ENCODE assay signal across 9 mouse cellular contexts in the genomic region with DNA sequence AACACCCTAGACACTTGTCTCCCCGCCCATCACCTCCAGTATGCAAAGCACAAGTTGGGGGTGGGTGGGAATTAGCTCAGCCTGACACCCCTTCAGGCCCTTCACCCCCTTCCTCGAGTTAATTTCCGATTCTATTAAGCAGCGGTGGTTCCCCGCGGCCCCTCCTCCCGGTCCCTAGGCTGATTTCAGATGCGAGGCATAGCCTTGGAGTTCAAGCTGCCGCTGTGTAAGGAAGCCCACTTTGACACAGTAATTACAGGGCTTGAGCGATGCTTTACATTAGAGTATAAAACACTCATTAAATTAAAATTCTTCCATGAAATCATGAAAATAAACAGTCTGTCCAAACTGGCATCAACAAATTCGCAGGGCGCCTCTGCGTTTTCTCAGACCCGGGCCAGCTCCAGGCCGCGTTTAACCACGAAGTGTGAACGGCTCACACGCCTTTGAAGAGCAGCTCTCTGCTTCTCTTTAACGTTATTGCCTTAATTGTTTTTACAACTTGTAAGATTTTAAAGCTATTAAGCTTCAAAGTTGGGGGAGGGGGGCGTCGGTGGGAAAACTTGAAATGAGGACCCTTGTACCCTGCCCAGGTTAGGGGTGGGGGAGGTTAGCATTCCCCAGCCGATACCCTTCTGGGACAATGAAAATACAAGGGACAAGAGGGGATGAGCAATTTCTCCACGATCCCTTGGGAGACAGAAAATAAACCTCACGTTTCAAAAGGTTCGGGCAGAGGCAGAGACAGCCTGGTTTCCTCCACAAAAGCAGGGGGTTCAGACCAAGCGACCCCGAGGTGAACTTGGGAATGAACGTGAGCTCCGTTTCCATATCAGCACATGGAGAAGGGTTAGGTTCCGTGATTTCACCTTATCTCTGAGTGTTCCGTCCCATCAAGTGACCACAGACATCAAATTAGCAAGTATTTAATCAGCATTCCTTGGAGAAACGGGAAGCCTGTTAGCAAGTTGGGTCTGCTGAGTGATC.
DNase-seq lines count a peak whose midpoint lies in the region; ATAC-seq and TF ChIP-seq lines count a peak whose summit lies in the region.
"Had no signal": no experiment of that assay in that cellular context is flagged by ENCODE, and none has a peak within 500 bp of the region (broad histone marks: within the 10 kb centered on the region; RNA-seq: fewer than 3 reads in every experiment).

No protein-coding gene starts in this region.

- H3K27me3 ChIP-seq in liver, embryonic 11.5 days (replicated peaks; ENCODE audit: control insufficient read depth, insufficient read depth, low read length), result peaks cover 32% of the 10 kb centered on the region
- peaks cover 11% of the 10 kb centered on the region; the same call in 1 of the 2 replicates for H3K27me3 ChIP-seq in embryonic facial prominence, embryonic 15.5 days
- no peaks in the 10 kb centered on the region; the same call in 1 of the 2 replicates for H3K27me3 ChIP-seq in hindbrain, postnatal 0 days (ENCODE audit: insufficient read depth, low read length)
- H3K27me3 ChIP-seq in neural tube, embryonic 14.5 days (ENCODE audit: control insufficient read depth, insufficient read depth, low read length), result no peaks in the 10 kb centered on the region

- H3K4me1 ChIP-seq in liver, embryonic 11.5 days (replicated peaks; ENCODE audit: control insufficient read depth, insufficient read depth, low read length), result no peaks in the 10 kb centered on the region
- H3K4me1 ChIP-seq in embryonic facial prominence, embryonic 15.5 days, result peaks cover 31% of the 10 kb centered on the region
- H3K4me1 ChIP-seq in hindbrain, postnatal 0 days (ENCODE audit: insufficient read depth, low read length), result 0 out of 2 replicates have a peak, but pooled peaks cover 3% of the 10 kb centered on the region
- H3K4me1 ChIP-seq in neural tube, embryonic 14.5 days (ENCODE audit: control insufficient read depth, insufficient read depth, low read length), result peaks cover 11% of the 10 kb centered on the region

- intact Hi-C loops in left cerebral cortex, adult 2 months (cut with DNase I), result no loop called here

- DNase-seq in liver, embryonic 11.5 days (ENCODE audit: low spot score), result no peak
- DNase-seq in liver, result no peak
- peak; percentile 49 for DNase-seq in hindbrain, postnatal 0 days (ENCODE audit: low spot score)
- no peak for DNase-seq in left cerebral cortex, adult 2 months (ENCODE audit: extremely low spot score in 1 of 2, low spot score in 2 of 2)
- DNase-seq in cerebellum, adult 9-10 months, result no peak
- DNase-seq: right cerebral cortex, adult 18-20 months had no signal

- H3K27ac ChIP-seq in liver, embryonic 11.5 days (ENCODE audit: low read depth, low read length), result no peak overlapping the region
- H3K27ac ChIP-seq in embryonic facial prominence, embryonic 15.5 days (replicated peaks), result no peak overlapping the region
- no peak overlapping the region for H3K27ac ChIP-seq in hindbrain, postnatal 0 days
- H3K27ac ChIP-seq in neural tube, embryonic 14.5 days (ENCODE audit: low read depth, low read length), result no peak overlapping the region
- H3K27ac ChIP-seq in left cerebral cortex, adult 2 months, result no peak overlapping the region

- no peak overlapping the region for H3K4me3 ChIP-seq in liver, embryonic 11.5 days (ENCODE audit: low read depth, low read length)
- no peak overlapping the region for H3K4me3 ChIP-seq in embryonic facial prominence, embryonic 15.5 days (replicated peaks)
- H3K4me3 ChIP-seq in hindbrain, postnatal 0 days (ENCODE audit: low read length), result no peak overlapping the region
- H3K4me3 ChIP-seq in neural tube, embryonic 14.5 days (ENCODE audit: low read depth, low read length), result no peak overlapping the region
- no peak overlapping the region for H3K4me3 ChIP-seq in left cerebral cortex, adult 2 months

- TF ChIP-seq CTCF in hindbrain, postnatal 0 days (IDR thresholded peaks at IDR 0.05; ENCODE audit: low read depth), result no peak
- no peak for TF ChIP-seq CTCF in left cerebral cortex, adult 2 months (IDR thresholded peaks at IDR 0.05)

- H3K9ac ChIP-seq in liver, embryonic 11.5 days (ENCODE audit: low read depth, low read length), result no peak overlapping the region
- no peak overlapping the region for H3K9ac ChIP-seq in embryonic facial prominence, embryonic 15.5 days
- no peak overlapping the region for H3K9ac ChIP-seq in hindbrain, postnatal 0 days (replicated peaks; ENCODE audit: low read length)
- H3K9ac ChIP-seq in neural tube, embryonic 14.5 days (replicated peaks; ENCODE audit: low read depth, low read length), result 0 out of 2 replicates have a peak overlapping the region, but pooled peaks have one; percentile 1

- no peak for ATAC-seq in liver, embryonic 11.5 days (replicated peaks; ENCODE audit: low FRiP score)
- no peak for ATAC-seq in embryonic facial prominence, embryonic 15.5 days (ENCODE audit: insufficient number of reproducible peaks, low FRiP score, low TSS enrichment, low read depth)
- ATAC-seq in hindbrain, postnatal 0 days, result peak; percentile 38; the same call in 1 of the 2 replicates
- peak; percentile 62 for ATAC-seq in neural tube, embryonic 14.5 days (ENCODE audit: low read depth)
- ATAC-seq in megakaryocyte-erythroid progenitor cell, adult 5-6 weeks (replicated peaks; ENCODE audit: low FRiP score, low TSS enrichment, poor library complexity, severe bottlenecking), result no peak

- WGBS in liver, embryonic 11.5 days, result 7% methylated on average over 33 of the region's 33 CpGs
- 14% methylated on average over 33 of the region's 33 CpGs for WGBS in embryonic facial prominence, embryonic 15.5 days
- WGBS in hindbrain, postnatal 0 days, result 13% methylated on average over 33 of the region's 33 CpGs
- 6% methylated on average over 33 of the region's 33 CpGs for WGBS in neural tube, embryonic 14.5 days

- peak overlapping the region; percentile 16; the same call in 1 of the 2 replicates for H3K4me2 ChIP-seq in liver, embryonic 11.5 days
- 0 out of 2 replicates have a peak overlapping the region, but pooled peaks have one; percentile 3 for H3K4me2 ChIP-seq in embryonic facial prominence, embryonic 15.5 days (replicated peaks)
- peak overlapping the region; percentile 27 for H3K4me2 ChIP-seq in hindbrain, postnatal 0 days (ENCODE audit: low read depth, low read length)
- H3K4me2 ChIP-seq in neural tube, embryonic 14.5 days (ENCODE audit: low read depth, low read length), result peak overlapping the region; percentile 35

- no peaks in the 10 kb centered on the region for H3K36me3 ChIP-seq in liver, embryonic 11.5 days (ENCODE audit: control insufficient read depth, insufficient read depth, low read length)
- no peaks in the 10 kb centered on the region for H3K36me3 ChIP-seq in embryonic facial prominence, embryonic 15.5 days
- H3K36me3 ChIP-seq in hindbrain, postnatal 0 days (ENCODE audit: insufficient read depth, low read length), result no peaks in the 10 kb centered on the region
- H3K36me3 ChIP-seq in neural tube, embryonic 14.5 days (ENCODE audit: control insufficient read depth, insufficient read depth, low read length), result no peaks in the 10 kb centered on the region

- no peaks in the 10 kb centered on the region for H3K9me3 ChIP-seq in liver, embryonic 11.5 days (ENCODE audit: control insufficient read depth, low read length)
- no peaks in the 10 kb centered on the region for H3K9me3 ChIP-seq in embryonic facial prominence, embryonic 15.5 days (replicated peaks)
- H3K9me3 ChIP-seq in hindbrain, postnatal 0 days (ENCODE audit: low read length), result no peaks in the 10 kb centered on the region
- H3K9me3 ChIP-seq in neural tube, embryonic 14.5 days (ENCODE audit: control insufficient read depth, low read length), result no peaks in the 10 kb centered on the region

Comparison
In these comparisons a context has a peak if more than half of its experiments do, and no peak if none do; other contexts are left out.
1. ATAC-seq: peak in hindbrain, postnatal 0 days (single experiment) and neural tube, embryonic 14.5 days (single experiment); none in liver, embryonic 11.5 days (single experiment), embryonic facial prominence, embryonic 15.5 days (single experiment) and megakaryocyte-erythroid progenitor cell, adult 5-6 weeks (single experiment).
2. Peak in every context shown above with its lines, with median percentiles within 50 percentile points of each other: H3K4me2 ChIP-seq.